Mouse (Mus musculus) liver, embryonic 13.5 days (tissue): Measurements from ENCODE around the gene Tmem198. TPM values are rescaled to one million over a fixed set of nuclear protein-coding genes. Genes with fewer than 3 reads are reported as not detected.

Experiments
- ATAC-seq: fragments of 200-750 bp; cut with Nextera tagmentation; 2 replicates; pipeline ENCODE4 v1.8.0; 2017; ENCODE audit warnings: low read depth, mild to moderate bottlenecking, moderate number of reproducible peaks, moderate library complexity
- DNase-seq: peaks from one replicate; pipeline ENCODE4 v3.0.0; 2022
- H3K27ac ChIP-seq: fragments of 300-500 bp; sonication (generic); 2 replicates; pipeline ENCODE4 v1.5.1; 2015; ENCODE audit warnings: moderate library complexity, mild to moderate bottlenecking, inconsistent platforms
- H3K27me3 ChIP-seq: fragments of 300-500 bp; sonication (generic); 2 replicates; pipeline ENCODE4 v1.6.1; 2015; ENCODE audit warnings: mild to moderate bottlenecking, inconsistent platforms
- H3K36me3 ChIP-seq: fragments of 300-500 bp; sonication (generic); 2 replicates; pipeline ENCODE4 v1.6.1; 2015; ENCODE audit warnings: mild to moderate bottlenecking, inconsistent platforms
- H3K4me1 ChIP-seq: fragments of 300-500 bp; sonication (generic); replicated peaks from 2 replicates; pipeline ENCODE4 v1.6.1; 2015; ENCODE audit warnings: inconsistent platforms
- H3K4me2 ChIP-seq: fragments of 300-500 bp; sonication (generic); 2 replicates; pipeline ENCODE4 v1.6.1; 2015; ENCODE audit warnings: inconsistent platforms, mild to moderate bottlenecking, moderate library complexity
- H3K4me3 ChIP-seq: fragments of 300-500 bp; sonication (generic); replicated peaks from 2 replicates; pipeline ENCODE4 v1.5.1; 2015; ENCODE audit warnings: mild to moderate bottlenecking, inconsistent platforms
- H3K9ac ChIP-seq: fragments of 300-500 bp; sonication (generic); 2 replicates; pipeline ENCODE4 v1.6.1; 2015; ENCODE audit warnings: mild to moderate bottlenecking, inconsistent platforms
- H3K9me3 ChIP-seq: fragments of 300-500 bp; sonication (generic); replicated peaks from 2 replicates; pipeline ENCODE4 v1.6.1; 2016; ENCODE audit warnings: inconsistent platforms
- WGBS: fragments of 180-500 bp; shearing (Covaris S2); methylation state at CpG from one replicate; pipeline ENCODE4 v1.1.7; 2015; ENCODE audit not compliant: insufficient replicate concordance; 5-methylcytosine and 5-hydroxymethylcytosine counted together
- polyA plus RNA-seq: library from polyadenylated mRNA; unstranded; fragments of >200 nt; fragmentation: Nextera tagmentation; extraction: Ambion mirVana; gene quantifications from 2 replicates; pipeline ENCODE4 v1.2.1, GENCODE M21; 2015

The Tmem198 gene
- polyA plus RNA-seq, 1 experiment from 2014 or later = 0.10 TPM

GRCm38 (mm10) chr1:75456746-75457564, 22.4 kb upstream of the Tmem198 start:
- Histone ChIP-seq H3K9ac (no peak overlapping the region), H3K9me3 (no peaks in the 10 kb centered on the region), H3K4me1 (peaks cover 35% of the 10 kb centered on the region), H3K36me3 (no peaks in the 10 kb centered on the region), H3K27me3 (peaks cover 85% of the 10 kb centered on the region), H3K4me2 (no peak overlapping the region), H3K27ac (no peak overlapping the region), H3K4me3 (no peak overlapping the region)
- 8% methylated on average over 13 of the region's 14 CpGs for WGBS
- no peak for DNase-seq
- ATAC-seq = no peak

- WGBS = 5% methylated on average over 7 of the region's 10 CpGs
Observed at GRCm38 (mm10) chr1:75457710-75458024, 21.7 kb upstream of the Tmem198 start.

GRCm38 (mm10) chr1:75458025-75458788, 21.1 kb upstream of the Tmem198 start:
- Histone ChIP-seq H3K4me1 (peaks cover 47% of the 10 kb centered on the region), H3K36me3 (no peaks in the 10 kb centered on the region), H3K4me2 (peak overlapping the region; percentile 65), H3K27ac (peak overlapping the region; percentile 25; the same call in 1 of the 2 replicates), H3K9ac (peak overlapping the region; percentile 33; the same call in 1 of the 2 replicates), H3K4me3 (peak overlapping the region; percentile 46), H3K9me3 (no peaks in the 10 kb centered on the region), H3K27me3 (peaks cover 73% of the 10 kb centered on the region)
- 5% methylated on average over 42 of the region's 42 CpGs for WGBS
- DNase-seq (no peak), ATAC-seq (peak; percentile 34)

More at GRCm38 (mm10) chr1:75457710-75458024, 21.7 kb upstream of the Tmem198 start:
- ATAC-seq (no peak), DNase-seq (no peak)
- no peaks in the 10 kb centered on the region for H3K36me3 ChIP-seq
- peak overlapping the region; percentile 65; the same call in 1 of the 2 replicates for H3K4me2 ChIP-seq
- no peak overlapping the region for H3K27ac ChIP-seq
- H3K27me3 ChIP-seq = peaks cover 78% of the 10 kb centered on the region
- H3K4me1 ChIP-seq = peaks cover 42% of the 10 kb centered on the region
- H3K4me3 ChIP-seq = 0 out of 2 replicates have a peak overlapping the region, but pooled peaks have one; percentile 46
- H3K9me3 ChIP-seq = no peaks in the 10 kb centered on the region
- no peak overlapping the region for H3K9ac ChIP-seq

- no peak for ATAC-seq
- H3K27me3 ChIP-seq = peaks cover 67% of the 10 kb centered on the region
- H3K4me2 ChIP-seq = peak overlapping the region; percentile 65
- 0 out of 2 replicates have a peak overlapping the region, but pooled peaks have one; percentile 33 for H3K9ac ChIP-seq
- peak overlapping the region; percentile 46 for H3K4me3 ChIP-seq
- H3K27ac ChIP-seq = peak overlapping the region; percentile 25; the same call in 1 of the 2 replicates
- no peaks in the 10 kb centered on the region for H3K36me3 ChIP-seq
- DNase-seq = no peak
- no peaks in the 10 kb centered on the region for H3K9me3 ChIP-seq
- peaks cover 56% of the 10 kb centered on the region for H3K4me1 ChIP-seq
- WGBS = 13% methylated on average over 23 of the region's 23 CpGs
Observed at GRCm38 (mm10) chr1:75458789-75459684, 20.3 kb upstream of the Tmem198 start.

- Histone ChIP-seq H3K9ac (no peak overlapping the region), H3K4me3 (no peak overlapping the region), H3K27me3 (peaks cover 61% of the 10 kb centered on the region), H3K9me3 (no peaks in the 10 kb centered on the region), H3K4me1 (peaks cover 68% of the 10 kb centered on the region), H3K27ac (no peak overlapping the region), H3K36me3 (no peaks in the 10 kb centered on the region), H3K4me2 (no peak overlapping the region)
- DNase-seq = no peak
- WGBS = 45% methylated on average over 7 of the region's 7 CpGs
- no peak for ATAC-seq
Observed at GRCm38 (mm10) chr1:75460297-75460696, 19.0 kb upstream of the Tmem198 start.

- H3K36me3 ChIP-seq = no peaks in the 10 kb centered on the region
- peak; percentile 60 for DNase-seq
Observed at GRCm38 (mm10) chr1:75462636-75463035, 16.7 kb upstream of the Tmem198 start.

GRCm38 (mm10) chr1:75463652-75464204, 15.6 kb upstream of the Tmem198 start:
- peak overlapping the region; percentile 67 for H3K4me2 ChIP-seq
- DNase-seq (peak; percentile 62), ATAC-seq (peak; percentile 87)
- peak overlapping the region; percentile 55 for H3K9ac ChIP-seq
- peak overlapping the region; percentile 32 for H3K4me3 ChIP-seq
- peaks cover 53% of the 10 kb centered on the region for H3K27me3 ChIP-seq
- no peaks in the 10 kb centered on the region for H3K36me3 ChIP-seq
- peaks cover 49% of the 10 kb centered on the region for H3K4me1 ChIP-seq
- no peaks in the 10 kb centered on the region for H3K9me3 ChIP-seq
- WGBS = 45% methylated on average over 5 of the region's 5 CpGs
- peak overlapping the region; percentile 83 for H3K27ac ChIP-seq

More at GRCm38 (mm10) chr1:75462636-75463035, 16.7 kb upstream of the Tmem198 start:
- Histone ChIP-seq H3K4me1 (peaks cover 60% of the 10 kb centered on the region), H3K4me2 (peak overlapping the region; percentile 67), H3K9ac (0 out of 2 replicates have a peak overlapping the region, but pooled peaks have one; percentile 4), H3K9me3 (no peaks in the 10 kb centered on the region), H3K4me3 (no peak overlapping the region), H3K27me3 (peaks cover 53% of the 10 kb centered on the region), H3K27ac (peak overlapping the region; percentile 83)
- 0% methylated on average over 1 of the region's 1 CpGs for WGBS
- ATAC-seq = peak; percentile 83

GRCm38 (mm10) chr1:75467215-75467927, 12.0 kb upstream of the Tmem198 start:
- Histone ChIP-seq H3K4me3 (no peak overlapping the region), H3K9ac (no peak overlapping the region), H3K9me3 (no peaks in the 10 kb centered on the region), H3K27ac (no peak overlapping the region), H3K27me3 (peaks cover 68% of the 10 kb centered on the region), H3K4me2 (no peak overlapping the region), H3K36me3 (no peaks in the 10 kb centered on the region), H3K4me1 (peaks cover 34% of the 10 kb centered on the region)
- DNase-seq (no peak), ATAC-seq (peak; percentile 7; the same call in 1 of the 2 replicates)
- WGBS = 7% methylated on average over 14 of the region's 14 CpGs

GRCm38 (mm10) chr1:75469287-75469825, 10.0 kb upstream of the Tmem198 start:
- H3K9ac ChIP-seq = no peak overlapping the region
- H3K4me2 ChIP-seq = no peak overlapping the region
- peaks cover 4% of the 10 kb centered on the region; the same call in 1 of the 2 replicates for H3K36me3 ChIP-seq
- DNase-seq (no peak), ATAC-seq (no peak)
- WGBS = 71% methylated on average over 17 of the region's 17 CpGs
- no peak overlapping the region for H3K4me3 ChIP-seq
- peaks cover 79% of the 10 kb centered on the region for H3K27me3 ChIP-seq
- peaks cover 14% of the 10 kb centered on the region for H3K4me1 ChIP-seq
- H3K9me3 ChIP-seq = no peaks in the 10 kb centered on the region
- H3K27ac ChIP-seq = no peak overlapping the region

- 88% methylated on average over 11 of the region's 11 CpGs for WGBS
- Histone ChIP-seq H3K36me3 (peaks cover 26% of the 10 kb centered on the region), H3K27me3 (peaks cover 90% of the 10 kb centered on the region), H3K27ac (no peak overlapping the region), H3K4me2 (no peak overlapping the region), H3K9ac (no peak overlapping the region), H3K4me3 (no peak overlapping the region), H3K4me1 (peaks cover 30% of the 10 kb centered on the region), H3K9me3 (no peaks in the 10 kb centered on the region)
- ATAC-seq (no peak), DNase-seq (no peak)
Observed at GRCm38 (mm10) chr1:75476441-75476840, 2.9 kb upstream of the Tmem198 start.
